Mouse (Mus musculus) testis, adult 2 months (tissue): Measurements from ENCODE around the gene Lrp8.

Experiments used
- CTCF ChIP-seq: fragments of 200-500 bp; IDR thresholded peaks from 2 replicates; pipeline ENCODE4 v1.5.1; 2012; ENCODE audit warnings: low read depth, mild to moderate bottlenecking, inconsistent platforms, low read length, moderate library complexity; ENCODE audit not compliant: control insufficient read depth, insufficient read depth, insufficient replicate concordance
- POLR2A ChIP-seq: fragments of 200-500 bp; IDR thresholded peaks from 2 replicates; pipeline ENCODE4 v1.6.1; 2012; ENCODE audit warnings: low read depth, mild to moderate bottlenecking, inconsistent platforms, low read length, moderate library complexity; ENCODE audit not compliant: control insufficient read depth

DNA sequence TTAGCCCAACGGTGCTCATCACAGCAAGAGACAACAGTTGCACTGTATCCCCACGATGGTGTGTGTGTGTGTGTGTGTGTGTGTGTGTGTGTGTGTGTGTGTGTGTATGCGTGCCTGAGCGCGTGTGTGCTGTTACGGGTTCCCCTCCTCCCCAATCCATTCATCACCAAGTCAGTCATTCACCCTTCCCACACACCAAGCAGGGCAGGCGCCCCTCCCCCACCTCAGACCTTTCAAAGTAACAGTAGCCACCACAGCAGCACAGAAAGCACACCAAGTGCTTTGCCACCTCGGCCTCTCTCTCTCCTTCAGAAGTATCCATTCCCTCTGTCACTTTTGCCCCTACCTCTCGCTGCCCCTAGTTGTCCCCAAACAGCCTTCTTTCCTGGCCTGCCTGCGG, 45.8 kb upstream of the Lrp8 start:
- no peak for TF ChIP-seq POLR2A
- TF ChIP-seq CTCF = no peak
